Mouse (Mus musculus) cerebellum, postnatal 4 days (tissue): ENCODE measurements at regions not wholly inside any gene's neighbourhood (a gene's known extent, or its start where the extent isn't known, plus 50 kb on each side); places are given as distances from the start of the nearest gene placed in this dataset.
A peak's percentile ranks its signal among the peaks of the same experiment; 100 is the strongest.

Experiments
- DNase-seq, 2 experiments: peaks; one replicate each; pipeline ENCODE4 v3.0.0; 2022; ENCODE audit warnings: low spot score in 2 of 2, mixed read lengths in 1 of 2

DNA sequence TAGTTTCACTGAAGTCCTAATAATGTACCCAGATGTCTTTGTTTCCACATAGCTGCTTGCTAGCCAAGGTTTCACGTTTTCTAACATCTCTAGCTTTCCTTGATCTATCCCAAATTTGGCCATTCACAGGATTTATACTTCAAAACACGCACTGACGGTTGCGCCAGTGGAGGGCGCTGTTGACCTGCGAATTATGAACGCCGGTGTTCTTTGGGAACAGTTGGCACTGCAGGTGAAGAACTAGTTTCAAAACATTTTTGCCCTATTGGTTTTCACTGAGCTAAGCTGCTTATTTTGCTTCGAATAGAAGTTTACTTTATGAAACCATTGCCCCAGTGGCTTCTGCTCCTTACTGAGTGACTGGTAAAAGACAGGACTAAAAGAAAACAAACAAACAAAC, 76.7 kb upstream of the Slitrk3 start:
- DNase-seq = peak in 1 of 2 experiments; percentile 39

DNA sequence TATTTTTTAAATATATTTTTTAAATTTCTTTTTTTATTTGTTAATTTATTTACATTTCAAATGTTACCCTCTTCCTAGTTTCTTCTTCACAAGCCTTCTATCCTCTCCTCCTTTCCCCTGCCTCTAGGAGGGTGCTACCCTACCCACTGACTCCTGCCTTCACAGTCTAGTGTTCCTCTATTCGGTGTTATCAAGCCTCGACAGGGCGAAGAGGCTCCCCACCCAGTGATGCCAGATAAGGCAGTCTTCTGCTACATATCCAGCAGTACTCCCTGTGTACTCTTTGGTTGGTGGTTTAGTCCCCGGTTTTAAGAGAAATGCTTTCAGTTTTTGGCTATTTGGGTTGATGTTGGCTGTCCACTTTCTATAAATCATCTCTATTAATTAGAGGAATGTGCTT, 67.5 kb upstream of the Slitrk3 start:
- no peak for DNase-seq

- no peak for DNase-seq
Measured at GRCm38 (mm10) chr3:73109102-73109501, 51.5 kb upstream of the Slitrk3 start.
